Mouse (Mus musculus): Measurements from ENCODE around the gene Atf7ip. TPM values are rescaled to one million over a fixed set of nuclear protein-coding genes. Genes with fewer than 3 reads are reported as not detected.
A peak's percentile ranks its signal among the peaks of the same experiment; 100 is the strongest.

Gene Atf7ip
- total RNA-seq, 2 experiments from 2014 or later, result 103 to 116 TPM

DNA sequence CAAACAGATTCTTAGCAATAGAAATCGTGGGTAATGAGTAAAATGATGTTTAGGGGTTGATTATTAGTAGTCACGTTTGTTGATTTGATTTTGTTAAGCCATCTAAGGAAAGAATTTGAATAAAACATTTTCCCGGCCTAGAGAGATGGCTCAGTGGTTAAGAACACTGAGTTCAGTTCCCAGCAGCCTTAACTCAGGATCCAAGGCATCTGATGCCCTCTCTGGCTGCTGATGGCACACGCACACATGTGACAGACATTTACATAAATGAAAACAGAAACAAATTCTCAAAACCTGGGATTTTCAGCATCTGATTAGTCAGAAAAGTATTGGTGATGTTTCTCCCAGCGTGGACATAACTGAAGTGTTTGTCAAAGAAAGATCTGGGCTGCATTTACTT lies 47.2 kb downstream of the Atf7ip start:
- no peak overlapping the region for H3K4me3 ChIP-seq
- TF ChIP-seq CTCF (conservative IDR thresholded peaks at IDR 0.05), result no peak
- no peak for DNase-seq (ENCODE audit: low spot score in 2 of 2)
- peak overlapping the region; percentile 64 for H3K27ac ChIP-seq

DNA sequence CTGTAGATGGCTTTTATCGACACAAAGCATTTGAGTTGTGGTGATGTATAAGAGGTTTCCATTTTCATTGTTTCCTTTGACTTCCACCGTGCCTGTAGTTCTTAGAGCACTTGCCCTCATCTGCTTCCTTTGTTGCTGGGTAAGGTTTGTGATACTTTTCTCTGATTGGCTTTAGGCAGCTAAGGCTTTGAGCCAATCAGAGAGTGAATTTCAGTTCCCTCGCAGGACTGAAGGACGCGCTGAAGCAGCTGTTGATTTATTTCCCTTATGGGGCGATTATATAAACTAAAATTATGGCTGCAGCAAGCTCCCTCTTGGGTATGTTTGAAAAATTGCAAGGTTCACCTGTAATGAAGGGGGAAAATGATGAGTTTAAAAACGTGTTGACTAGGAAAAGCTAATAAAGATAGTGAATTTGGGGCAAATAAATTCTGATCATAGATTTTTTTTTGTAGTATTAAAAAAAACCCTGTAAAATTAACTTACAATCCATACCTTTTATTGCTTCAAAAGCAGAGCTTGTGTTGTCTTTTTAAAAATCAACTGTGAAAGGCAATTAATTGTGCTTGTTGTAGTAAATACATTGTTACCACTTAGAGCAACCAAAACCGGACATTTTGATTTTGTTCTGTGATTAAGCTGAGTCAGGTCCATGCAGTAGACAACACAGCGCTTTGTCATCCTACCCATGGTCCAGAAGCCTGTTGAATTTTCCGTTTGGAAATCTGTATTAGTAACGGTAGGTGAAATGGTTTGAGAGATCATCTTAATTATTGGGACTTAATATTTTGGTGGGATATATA lies 48.0 kb downstream of the Atf7ip start:
- Histone ChIP-seq H3K27ac (peak overlapping the region; percentile 64), H3K4me3 (peak overlapping the region; percentile 30; the same call in 1 of the 2 replicates)
- peak in 1 of 2 experiments; percentile 61 for DNase-seq (ENCODE audit: low spot score in 2 of 2)
- peak; percentile 63 for TF ChIP-seq CTCF (conservative IDR thresholded peaks at IDR 0.05)

DNA sequence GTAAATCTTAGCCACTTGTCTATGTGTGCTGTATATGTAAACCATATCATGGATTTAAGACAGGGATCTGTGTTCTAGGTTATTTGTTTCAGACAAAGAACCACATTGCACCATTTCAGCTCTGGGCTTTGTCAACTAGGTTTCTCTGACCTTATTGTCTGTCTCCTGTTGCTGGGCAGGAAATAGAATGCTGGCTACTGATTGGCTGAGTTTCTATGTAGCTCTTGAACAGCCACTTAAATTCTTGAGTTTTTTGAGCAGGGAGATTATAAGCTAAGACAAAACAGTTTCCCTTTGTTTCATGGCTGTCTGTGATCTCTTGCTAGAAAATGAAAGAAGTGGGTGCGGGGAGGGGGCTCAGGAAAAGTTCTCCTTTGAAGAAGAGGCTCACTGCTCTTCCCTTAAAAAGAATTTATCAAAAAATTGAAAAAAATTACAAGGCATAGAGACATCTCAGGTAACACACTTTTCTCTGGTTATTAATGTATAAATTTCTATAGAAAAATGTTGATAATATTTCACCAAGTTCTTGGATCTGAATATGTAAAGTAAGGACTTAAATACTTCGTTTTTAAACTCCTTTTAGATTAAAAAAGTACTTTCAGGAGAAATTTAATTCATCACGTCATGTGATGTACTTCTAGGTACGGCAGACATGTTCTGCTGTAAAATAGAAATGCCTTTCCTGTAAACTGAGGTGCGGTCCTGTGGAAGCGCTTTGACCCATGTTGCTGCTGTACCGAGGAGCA lies 49.0 kb downstream of the Atf7ip start:
- TF ChIP-seq CTCF (conservative IDR thresholded peaks at IDR 0.05), result no peak
- H3K27ac ChIP-seq, result peak overlapping the region; percentile 64
- DNase-seq (ENCODE audit: low spot score in 2 of 2), result no peak

DNA sequence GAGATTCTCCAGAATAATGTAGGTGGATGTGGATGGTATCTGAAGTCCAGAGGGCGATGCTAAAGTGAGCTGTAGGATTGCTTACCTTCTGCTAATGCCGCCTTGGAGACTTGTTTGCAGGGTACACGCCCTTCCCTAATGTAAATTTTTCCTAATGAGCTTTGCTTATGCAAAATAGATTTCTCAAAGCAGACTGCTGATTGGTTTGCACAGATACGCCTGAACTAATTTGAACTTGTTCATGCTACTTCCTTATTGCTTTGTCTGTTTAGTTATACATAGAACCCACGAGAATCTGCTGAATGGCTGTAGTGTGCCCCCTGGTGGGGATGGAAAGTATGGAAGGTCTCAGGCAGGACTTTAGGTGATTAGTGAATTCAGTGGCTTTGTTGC lies 49.6 kb downstream of the Atf7ip start:
- Histone ChIP-seq H3K4me3 (peak overlapping the region; percentile 8; the same call in 1 of the 2 replicates), H3K27ac (peak overlapping the region; percentile 64)
- TF ChIP-seq CTCF (conservative IDR thresholded peaks at IDR 0.05), result peak; percentile 87
- DNase-seq (ENCODE audit: low spot score in 2 of 2), result no peak

More for the DNA sequence above, 49.0 kb downstream of the Atf7ip start:
- peak overlapping the region; percentile 8; the same call in 1 of the 2 replicates for H3K4me3 ChIP-seq

DNA sequence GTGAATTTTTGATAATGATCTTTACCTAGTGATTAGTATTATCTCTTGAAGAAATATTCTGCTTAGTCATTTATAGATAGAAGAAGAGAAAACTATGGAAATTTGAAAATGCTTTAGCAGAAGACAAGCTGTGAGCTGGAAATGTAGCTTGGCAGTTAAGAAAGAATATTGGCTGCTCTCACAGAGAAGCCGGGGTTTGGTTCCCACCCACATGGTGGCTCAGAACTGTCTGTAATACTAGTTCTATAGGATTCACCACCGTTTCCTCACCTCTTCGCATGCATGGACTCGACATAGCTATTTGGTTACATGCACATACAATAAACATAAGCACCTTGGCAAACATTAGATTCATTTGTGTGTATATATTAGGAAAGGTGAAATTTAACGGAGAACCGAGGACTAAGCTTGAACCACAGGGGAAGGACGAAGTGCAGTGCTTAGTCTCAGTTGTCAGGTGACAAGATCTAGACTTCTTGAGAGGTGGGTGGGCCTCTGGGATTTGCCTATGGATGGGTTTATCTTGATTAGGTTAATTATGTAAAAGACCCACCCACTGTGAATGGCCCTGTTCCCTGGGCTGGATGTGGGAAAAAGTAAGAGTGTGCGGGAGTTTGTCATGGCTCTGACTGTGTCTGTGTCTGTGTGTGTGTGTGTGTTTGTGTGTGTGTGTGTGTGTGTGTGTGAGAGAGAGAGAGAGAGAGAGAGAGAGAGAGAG lies 52.5 kb downstream of the Atf7ip start:
- H3K4me3 ChIP-seq, result no peak overlapping the region
- DNase-seq (ENCODE audit: low spot score in 2 of 2), result no peak
- H3K27ac ChIP-seq, result peak overlapping the region; percentile 84
- no peak for TF ChIP-seq CTCF (conservative IDR thresholded peaks at IDR 0.05)

DNA sequence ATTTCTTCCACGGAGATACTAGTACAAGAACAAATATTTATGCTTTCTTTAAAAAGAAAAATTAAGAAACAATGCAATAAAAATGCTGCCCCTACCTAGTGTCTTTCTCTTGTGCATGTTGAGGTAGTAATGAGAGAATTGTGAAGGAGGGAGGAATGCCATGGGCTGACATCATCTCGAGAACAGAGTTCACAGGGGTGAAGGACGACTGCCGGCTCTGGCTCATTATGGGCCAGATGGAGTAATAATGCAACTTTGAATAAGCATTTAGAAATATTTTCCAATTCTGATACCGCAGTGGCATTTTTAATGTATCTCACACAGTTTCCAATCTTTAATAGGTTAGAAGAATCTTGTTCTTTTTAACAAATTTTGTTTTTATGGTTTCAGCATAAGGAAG lies 60.0 kb downstream of the Atf7ip start:
- no peak for TF ChIP-seq CTCF (conservative IDR thresholded peaks at IDR 0.05)

DNA sequence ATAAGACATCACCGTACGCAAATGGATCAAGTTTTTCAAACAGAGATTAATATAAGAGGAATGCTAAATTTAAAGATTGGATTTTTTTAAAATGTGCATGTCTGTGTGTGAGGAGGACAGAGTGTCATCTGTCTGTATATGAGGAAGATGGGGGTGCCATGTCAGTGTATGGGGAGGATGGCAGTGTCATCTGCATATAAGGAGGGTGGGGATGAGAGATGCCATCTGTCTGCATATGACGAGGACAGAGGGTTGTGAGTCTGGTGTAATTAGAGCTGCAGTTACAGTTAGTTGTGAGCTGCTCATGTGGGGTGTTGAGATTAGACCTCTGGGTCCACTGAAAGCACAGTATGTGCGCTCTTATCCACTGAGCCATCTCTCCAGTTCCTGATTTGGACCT lies 84.8 kb downstream of the Atf7ip start:
- no peak for TF ChIP-seq CTCF (conservative IDR thresholded peaks at IDR 0.05)
- H3K27ac ChIP-seq, result peak overlapping the region; percentile 63
- no peak overlapping the region for H3K4me3 ChIP-seq
- DNase-seq (ENCODE audit: low spot score in 2 of 2), result no peak

More for the DNA sequence above, 60.0 kb downstream of the Atf7ip start:
- Histone ChIP-seq H3K4me3 (no peak overlapping the region), H3K27ac (no peak overlapping the region)
- no peak for DNase-seq (ENCODE audit: low spot score in 2 of 2)

DNA sequence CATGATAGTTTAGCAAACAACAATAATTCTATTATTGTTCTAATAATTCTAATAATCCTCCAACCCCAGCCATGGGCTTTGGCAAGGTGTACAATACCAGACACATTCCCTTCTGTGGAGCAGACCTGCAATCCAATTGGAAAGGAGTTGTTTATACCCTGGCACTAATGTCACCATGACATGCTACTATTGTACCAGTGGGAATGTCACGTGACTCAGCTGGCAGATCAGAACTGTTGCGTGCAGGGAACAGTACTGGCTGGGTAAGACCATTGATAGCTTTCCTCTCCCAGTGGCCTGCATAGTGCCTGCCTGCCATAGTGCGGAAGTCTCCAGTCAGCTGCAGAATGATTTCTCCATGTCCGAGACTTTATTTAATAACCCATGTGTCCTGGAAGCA lies 88.6 kb downstream of the Atf7ip start:
- H3K27ac ChIP-seq, result no peak overlapping the region
- no peak for DNase-seq (ENCODE audit: low spot score in 2 of 2)
- H3K4me3 ChIP-seq, result no peak overlapping the region
- TF ChIP-seq CTCF (conservative IDR thresholded peaks at IDR 0.05), result no peak

DNA sequence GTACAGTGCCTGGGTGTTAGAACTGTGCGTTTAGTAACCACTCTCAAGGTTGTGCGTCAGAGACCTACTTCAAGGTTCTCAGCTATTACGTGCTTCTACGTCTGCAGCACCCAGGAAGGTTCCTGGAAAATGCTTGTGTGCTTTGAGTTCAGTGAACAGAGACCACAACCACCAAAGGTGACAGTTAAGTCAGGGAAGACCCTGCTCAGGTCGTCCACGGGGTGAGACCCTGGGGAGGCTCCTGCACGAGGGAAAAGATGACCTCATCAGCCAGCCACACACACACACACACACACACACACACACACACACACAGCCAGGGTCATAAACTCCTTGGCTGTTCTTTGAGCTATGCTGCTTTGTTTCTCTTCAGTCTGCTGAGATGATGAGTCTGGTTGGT lies 96.6 kb downstream of the Atf7ip start:
- no peak for TF ChIP-seq CTCF (conservative IDR thresholded peaks at IDR 0.05)
- Histone ChIP-seq H3K27ac (no peak overlapping the region), H3K4me3 (no peak overlapping the region)
- no peak for DNase-seq (ENCODE audit: low spot score in 2 of 2)

DNA sequence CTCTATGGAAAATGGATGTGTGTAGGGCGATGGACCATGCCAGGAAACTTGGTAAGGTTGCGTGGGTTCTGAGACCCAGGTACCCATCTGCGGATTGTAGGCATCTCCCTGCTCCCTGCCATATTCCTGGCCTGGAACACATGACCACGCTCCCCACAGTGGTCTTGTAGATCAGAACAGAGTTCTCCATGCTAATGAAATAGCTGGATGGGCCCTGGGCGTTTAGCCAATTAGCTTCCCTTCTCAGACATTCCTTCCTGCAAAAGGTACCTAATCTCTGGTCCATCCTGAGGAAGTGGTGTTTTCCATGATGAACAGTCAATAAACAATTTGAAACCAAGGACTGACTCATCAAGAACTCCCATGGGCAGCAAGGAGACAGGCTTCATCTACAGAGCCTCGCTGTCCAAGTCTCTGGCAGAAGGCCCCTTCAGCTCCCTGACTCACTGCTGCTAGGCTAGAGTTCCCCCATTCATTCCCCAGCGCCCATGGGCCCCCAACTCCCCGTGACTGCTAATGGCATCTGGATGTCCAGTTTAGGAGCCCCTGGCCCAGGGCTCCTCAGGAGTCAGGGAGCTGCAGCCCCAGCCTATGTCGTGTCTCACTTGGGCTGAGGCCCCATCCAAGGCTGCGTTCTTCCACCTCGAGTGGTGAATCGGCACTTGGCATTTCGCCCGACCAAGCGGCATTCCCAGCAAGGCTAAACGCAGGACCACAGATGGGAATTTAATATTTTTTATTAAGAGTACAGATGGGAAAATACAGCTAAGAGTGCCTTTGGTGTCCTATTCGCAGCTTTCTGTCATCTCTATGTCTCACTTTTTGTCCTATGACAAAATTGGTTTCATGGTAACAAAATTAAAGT lies 105.6 kb downstream of the Atf7ip start:
- no peak overlapping the region for H3K4me3 ChIP-seq
- DNase-seq (ENCODE audit: low spot score in 2 of 2), result no peak
- TF ChIP-seq CTCF (conservative IDR thresholded peaks at IDR 0.05), result no peak
- H3K27ac ChIP-seq, result no peak overlapping the region

DNA sequence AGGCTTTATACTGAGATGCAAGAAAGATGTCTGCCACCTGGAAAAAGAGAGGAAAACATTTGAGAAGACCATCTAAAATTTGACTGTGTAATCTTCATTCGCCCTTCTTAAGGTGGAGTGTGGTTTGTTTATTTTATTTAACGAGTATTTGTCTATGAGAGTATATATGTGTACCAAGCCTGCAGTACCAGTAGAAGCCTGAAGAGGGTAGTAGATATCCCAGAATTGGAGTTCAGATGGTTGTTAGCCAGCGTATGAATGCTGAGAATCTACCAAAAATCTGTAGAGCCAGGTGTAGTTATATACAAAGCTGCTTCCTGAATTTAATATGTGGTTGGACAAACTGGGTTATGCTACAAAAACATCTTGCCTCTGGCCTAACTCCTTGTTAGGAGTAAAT lies 106.3 kb downstream of the Atf7ip start:
- TF ChIP-seq CTCF (conservative IDR thresholded peaks at IDR 0.05), result peak; percentile 65
- Histone ChIP-seq H3K4me3 (no peak overlapping the region), H3K27ac (no peak overlapping the region)
- DNase-seq (ENCODE audit: low spot score in 2 of 2), result no peak

DNA sequence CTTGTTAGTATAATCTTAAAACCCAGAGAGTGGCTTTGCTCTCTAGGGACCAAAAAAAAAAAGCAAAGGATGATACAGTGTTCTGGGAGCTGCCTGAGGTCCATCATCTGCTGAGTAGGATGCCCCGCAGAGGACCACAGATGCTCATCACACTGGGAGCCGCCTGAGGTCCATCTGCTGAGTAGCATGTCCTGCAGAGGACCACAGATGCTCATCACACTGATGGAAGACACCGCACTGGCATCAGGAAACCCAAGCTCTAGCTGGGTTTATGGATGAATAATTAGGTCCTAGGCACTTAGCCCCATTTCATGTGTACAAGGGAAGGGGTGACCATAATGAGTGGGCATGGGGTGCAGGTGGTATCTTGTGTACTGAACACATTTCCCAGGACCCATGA lies 108.2 kb downstream of the Atf7ip start:
- no peak for DNase-seq (ENCODE audit: low spot score in 2 of 2)
- no peak overlapping the region for H3K27ac ChIP-seq
- TF ChIP-seq CTCF (conservative IDR thresholded peaks at IDR 0.05), result no peak
- H3K4me3 ChIP-seq, result no peak overlapping the region
